Mouse (Mus musculus) hindlimb bud, embryonic 11.5 days (tissue): ENCODE measurements around the gene Adarb1.

ENCODE experiments used
- DNase-seq: peaks from one replicate; pipeline ENCODE4 v3.0.0-alpha.2; 2012; ENCODE audit warnings: low read depth, low spot score; ENCODE audit errors: extremely low spot score

Adarb1 gene

DNA sequence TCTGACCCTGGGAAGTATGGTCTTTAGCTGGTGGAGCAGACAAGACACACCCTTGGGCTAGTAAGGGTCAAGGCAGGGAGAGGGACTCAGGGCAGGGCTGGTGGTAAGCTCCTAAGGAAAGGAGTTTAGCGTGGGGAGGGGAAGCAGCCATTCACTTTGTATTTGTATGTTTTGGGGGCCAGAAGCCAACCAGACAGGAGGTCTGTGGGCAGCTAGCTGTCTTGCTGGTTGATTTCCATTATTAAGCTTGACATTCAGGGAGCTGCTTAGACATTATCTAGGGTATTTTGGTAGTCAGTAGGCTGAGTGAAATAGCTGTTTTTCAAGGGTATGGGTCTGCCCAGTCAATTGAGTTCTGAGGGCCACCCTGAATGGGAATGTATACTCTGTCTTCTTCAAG lies 20.0 kb upstream of the Adarb1 start:
- no peak for DNase-seq

GRCm38 (mm10) chr10:77435343-77435742 lies 17.3 kb upstream of the Adarb1 start:
- no peak for DNase-seq

- no peak for DNase-seq
These were observed 16.5 kb upstream of the Adarb1 start for GRCm38 (mm10) chr10:77434457-77435151.

DNA sequence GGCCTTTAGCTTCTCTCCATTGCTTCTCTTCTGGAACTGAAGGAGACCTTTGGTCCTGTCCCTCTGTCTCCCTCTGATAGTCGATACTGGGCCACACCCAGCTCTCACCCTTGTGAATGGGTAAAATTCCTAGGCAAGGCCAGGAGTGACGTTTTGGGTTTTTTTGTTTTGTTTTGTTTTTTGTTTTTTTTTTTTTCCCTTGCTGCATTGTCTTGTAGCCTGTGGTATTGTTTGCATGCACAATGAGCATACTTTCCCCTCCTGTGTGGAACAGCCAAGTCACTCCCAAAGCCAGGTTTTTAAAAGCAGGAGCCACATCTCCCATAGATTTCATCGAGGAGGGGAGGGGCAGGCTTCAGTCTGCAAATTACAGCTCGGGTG lies 16.0 kb upstream of the Adarb1 start:
- no peak for DNase-seq

GRCm38 (mm10) chr10:77430771-77431170 lies 12.7 kb upstream of the Adarb1 start:
- no peak for DNase-seq

DNA sequence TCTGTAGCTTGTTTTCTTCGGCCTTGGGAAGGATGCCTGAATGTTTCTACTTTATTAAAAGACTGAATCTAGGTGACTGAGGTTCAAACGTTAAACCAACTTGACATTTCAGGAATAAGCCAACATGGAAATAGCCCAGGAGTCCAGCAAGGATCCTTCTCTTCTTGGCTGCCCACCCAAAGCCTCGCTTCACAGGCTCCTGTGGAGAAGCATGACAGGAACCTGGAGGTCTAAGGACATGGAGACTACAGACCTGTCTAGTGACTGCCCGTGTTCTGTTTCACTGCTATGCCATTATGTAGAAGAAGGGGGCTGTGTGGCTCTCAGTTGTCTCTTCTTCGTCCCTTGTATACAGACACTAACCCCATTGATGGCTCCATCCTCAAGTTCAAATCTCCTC lies 11.9 kb upstream of the Adarb1 start:
- DNase-seq = no peak

DNA sequence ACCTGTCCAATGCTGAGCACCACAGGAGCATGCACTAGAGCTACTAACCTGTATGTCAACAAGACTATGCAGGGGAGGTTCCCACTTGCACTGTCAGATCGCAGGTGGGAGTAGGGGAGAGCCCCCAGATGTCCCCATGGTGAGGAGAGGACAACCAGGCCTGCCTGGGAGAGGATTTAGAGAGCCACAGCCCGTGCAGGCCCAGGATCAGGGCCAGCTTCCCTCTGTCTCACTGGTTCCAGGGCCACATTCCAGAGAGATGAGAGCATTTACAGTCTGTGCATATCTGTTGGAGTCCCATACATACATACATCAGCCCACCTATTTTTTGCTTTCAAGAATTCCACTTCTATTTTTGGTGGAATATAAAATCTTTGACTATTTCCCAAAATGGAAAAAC lies 9.5 kb upstream of the Adarb1 start:
- DNase-seq = no peak

- no peak for DNase-seq
These were observed 2.1 kb upstream of the Adarb1 start for GRCm38 (mm10) chr10:77420190-77420589.

DNA sequence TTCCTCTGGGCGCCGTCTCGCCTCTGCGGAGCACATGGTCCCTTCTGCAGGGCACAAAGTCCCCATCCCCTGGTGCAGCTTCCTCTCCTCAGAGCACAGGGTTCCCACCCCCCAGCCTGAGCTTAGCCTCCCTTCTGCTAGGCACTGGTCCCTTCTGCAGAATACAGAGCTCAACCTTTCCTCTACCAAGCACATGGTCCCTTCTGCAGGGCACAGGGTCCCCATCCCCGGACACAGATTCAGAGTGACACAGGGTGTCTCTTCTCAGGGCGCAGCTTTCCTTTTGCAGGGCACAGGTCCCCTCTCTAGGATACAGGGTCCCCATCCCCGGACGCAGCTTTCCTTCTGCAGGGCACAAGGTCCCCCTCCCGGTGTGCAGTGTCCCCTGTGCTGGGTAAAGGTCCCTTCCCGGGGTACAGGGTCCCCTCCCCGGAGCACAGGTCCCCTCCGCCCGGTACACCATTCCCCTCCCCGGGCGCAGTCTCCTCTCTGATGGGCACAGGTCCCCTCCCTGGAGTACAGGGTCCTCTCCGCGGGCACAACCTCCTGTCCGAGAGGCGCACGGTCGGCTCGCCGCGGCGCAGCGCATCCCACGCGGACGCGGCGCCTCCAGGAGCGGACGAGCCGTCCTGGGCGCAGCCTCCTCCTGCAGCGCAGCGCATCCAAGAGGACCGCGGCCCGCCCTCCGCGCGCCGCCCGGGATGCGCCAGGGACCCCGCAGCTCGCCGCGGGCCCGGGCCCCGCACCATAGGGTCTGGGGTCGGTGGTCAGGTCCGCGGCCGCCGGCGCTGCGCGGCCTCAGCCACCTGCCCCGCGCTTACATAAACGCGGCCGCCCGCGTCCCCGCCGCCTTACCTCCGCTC lies 599 bp downstream of the Adarb1 start:
- no peak for DNase-seq

- no peak for DNase-seq
These were observed 1.3 kb downstream of the Adarb1 start for GRCm38 (mm10) chr10:77416666-77417239.

DNA sequence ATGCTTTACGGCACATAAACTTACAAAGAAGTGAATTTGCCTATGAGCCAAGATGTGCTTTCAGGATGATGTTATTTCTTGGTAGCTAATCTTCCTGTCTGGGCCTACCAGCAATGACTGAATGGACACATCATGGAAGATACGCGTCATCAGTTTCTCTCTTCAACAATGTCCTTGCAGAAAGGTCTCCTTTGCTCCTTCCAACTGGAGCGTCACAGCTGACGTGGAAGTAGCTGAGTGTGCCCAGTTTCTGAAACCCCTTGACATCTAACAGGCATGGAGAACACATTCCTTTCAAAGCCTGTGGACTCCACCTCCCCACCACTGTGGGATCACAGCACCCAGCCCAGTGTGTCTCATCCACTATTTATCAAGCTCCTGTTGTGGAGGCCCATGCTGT lies 2.2 kb downstream of the Adarb1 start:
- no peak for DNase-seq

GRCm38 (mm10) chr10:77413791-77414190 lies 4.3 kb downstream of the Adarb1 start:
- DNase-seq = no peak

DNA sequence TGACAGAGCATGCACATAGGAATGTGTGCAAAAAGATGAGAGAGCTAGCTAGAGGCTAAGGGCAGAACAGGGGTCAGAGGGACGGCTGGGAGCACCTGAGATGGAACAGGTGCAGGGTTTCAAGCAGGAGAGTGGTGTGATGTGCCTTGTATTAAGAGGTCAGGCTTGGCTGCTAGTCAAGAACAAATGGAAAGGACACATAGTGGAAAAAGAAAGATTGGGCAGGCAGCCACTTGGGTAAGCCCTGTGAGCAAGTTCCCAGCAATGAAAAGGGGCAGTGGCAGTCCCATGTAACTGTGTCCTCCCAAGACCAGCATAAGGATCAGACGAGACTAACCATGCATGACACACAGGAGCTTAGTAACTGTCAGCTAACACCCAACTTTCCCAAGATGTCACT lies 8.9 kb downstream of the Adarb1 start:
- DNase-seq = no peak

GRCm38 (mm10) chr10:77408241-77408640 lies 9.8 kb downstream of the Adarb1 start:
- no peak for DNase-seq

- DNase-seq = no peak
These were observed 11.6 kb downstream of the Adarb1 start for GRCm38 (mm10) chr10:77406486-77406885.

GRCm38 (mm10) chr10:77402463-77402862 lies 15.6 kb downstream of the Adarb1 start:
- DNase-seq = no peak

DNA sequence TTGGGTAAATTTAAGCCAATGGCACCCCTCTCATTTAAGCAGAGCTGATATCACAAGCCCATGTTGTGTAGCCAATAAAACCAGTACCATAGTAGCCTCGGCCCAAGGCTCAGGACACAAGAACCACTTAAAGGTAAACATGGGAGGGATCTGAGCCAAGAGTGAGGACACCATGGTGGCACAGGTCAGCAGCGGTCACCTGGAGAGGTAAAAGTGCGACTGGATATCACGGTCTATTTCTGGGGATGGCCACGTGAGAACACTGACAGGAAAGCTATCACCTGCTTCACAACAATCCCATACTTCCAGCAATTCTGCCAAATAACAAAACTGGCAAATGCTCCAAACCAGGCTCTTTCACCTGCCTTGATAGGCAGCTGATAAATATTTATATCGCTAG lies 17.0 kb downstream of the Adarb1 start:
- DNase-seq = no peak

DNA sequence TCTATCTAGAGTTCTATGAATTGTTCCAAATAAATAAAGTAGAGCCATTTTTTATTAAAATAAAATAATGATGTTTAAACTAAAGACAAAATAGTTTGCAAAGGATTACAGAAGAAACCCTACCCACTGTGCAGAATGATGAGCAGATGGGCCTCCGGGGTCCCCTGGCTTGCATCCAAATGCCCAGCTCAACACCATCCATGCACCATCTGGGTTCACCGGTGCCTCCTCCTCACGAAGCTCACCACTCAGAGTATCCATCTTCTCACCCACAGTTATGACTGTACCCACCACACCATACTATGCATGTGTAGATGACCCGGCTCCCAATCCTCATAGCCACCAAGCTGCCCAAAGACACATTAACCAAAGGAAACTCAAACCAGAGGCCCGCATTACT lies 18.1 kb downstream of the Adarb1 start:
- no peak for DNase-seq

- DNase-seq = no peak
These were observed 20.0 kb downstream of the Adarb1 start for GRCm38 (mm10) chr10:77398082-77398481.

DNA sequence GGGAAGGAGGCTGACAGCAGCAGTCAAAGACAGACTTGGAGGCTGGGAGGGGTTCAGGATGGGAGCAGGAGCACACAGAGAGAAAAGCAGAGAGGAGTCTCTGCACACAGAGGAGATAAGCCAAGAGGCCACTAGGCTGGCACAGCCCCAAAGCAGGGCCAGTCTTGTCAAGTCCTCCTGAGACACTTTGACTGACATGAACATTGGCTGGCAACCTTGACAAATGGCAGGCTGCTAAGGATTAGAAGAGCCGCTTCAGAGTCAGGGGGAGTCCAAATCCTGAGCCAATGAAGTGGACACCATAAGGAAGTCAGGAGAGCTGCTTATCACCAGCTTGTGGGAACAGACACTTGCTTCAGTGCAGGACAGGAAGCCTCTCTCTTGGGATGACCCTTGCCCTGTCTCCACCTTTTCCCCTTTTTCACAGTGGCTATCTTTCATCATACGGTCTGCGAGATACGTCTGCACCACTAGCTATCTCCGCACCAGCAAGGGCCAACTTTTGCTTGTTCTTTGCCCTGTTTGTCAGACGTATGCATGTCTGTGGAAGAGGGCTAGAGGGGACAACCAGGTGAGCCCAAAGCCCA lies 20.9 kb downstream of the Adarb1 start:
- no peak for DNase-seq

DNA sequence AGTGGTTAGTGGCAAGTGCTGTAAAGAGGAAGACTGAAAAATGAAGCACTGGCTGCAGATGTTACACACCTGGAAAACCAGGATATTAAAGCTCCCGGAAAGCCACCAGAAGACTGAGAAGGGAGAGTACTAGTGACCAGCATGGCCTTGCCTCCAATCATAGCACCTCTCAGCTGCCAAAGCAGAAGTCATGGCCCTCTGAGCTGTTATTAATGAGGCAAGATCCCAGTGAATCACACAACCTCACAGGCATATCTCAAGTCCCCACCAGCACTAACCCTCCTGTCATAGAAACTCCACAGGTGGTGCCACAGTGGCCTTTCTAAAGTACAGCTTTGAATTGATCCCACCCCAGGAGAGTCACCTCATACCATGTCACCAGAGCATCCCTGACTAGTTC lies 22.1 kb downstream of the Adarb1 start:
- no peak for DNase-seq

DNA sequence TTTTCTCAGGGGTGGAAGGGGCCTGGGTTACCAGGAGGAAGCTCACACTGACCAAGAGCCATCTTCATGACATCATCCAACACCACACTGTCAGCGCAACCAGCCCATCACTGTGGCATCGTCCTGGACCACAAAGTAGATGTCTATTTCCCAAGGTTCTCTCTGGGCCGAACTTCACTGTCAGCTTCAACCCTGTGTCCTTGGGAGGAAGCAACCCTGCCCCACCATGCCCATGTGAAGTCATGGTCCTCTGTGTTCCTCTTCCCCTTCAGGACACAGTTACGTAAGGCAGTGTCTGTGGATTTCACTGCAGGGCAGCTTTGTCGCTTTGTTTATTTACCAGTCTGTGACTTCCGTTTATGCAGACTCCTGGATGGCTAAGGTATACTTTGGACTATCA lies 27.0 kb downstream of the Adarb1 start:
- no peak for DNase-seq
